Mouse (Mus musculus): Measurements from ENCODE around the gene Dclre1c.
"Not testable (repeated sequence)": the region's sequence is repeated elsewhere in the genome, so short reads cannot be mapped to it uniquely, and the experiment has no call there.

The Dclre1c gene

DNA sequence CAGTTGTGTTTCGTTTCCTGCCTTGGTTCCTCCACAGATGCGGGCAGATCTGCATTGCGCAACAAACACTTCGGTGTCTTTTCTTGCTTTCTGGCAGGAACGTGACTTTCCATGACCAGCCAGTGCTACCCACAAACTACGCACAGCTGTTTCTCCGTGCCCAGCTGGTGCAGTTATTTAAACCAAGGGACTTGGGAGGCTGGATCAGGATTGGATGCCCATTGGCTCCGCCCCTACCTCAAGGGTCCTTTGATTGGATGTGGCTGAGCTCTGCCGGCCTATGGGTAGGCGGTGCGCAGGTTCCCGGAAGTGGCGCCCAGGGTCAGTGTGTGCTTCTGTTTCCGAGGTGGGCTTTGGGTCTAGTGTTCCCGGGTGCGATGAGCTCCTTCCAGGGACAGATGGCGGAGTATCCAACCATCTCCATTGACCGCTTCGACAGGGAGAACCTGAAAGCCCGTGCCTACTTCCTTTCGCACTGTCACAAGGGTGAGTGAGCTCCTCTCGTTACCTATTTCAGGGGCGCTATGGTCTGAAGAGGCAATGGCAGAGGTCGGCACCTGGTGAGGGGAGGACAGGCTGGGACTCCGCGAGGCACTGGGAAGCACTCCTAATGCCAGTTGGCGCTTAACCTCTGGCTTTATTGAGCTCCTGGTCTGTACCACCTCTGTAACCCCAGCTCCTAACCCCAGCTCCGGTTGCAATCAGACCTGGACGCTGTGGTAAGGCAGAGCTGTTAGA is at the start of gene Dclre1c:
Dclre1c (plus strand) TSS at position 291 of the 738 bp plus-strand sequence.
- DNase-seq (ENCODE audit: extremely low read depth, low read depth): peak; percentile 96

GRCm38 (mm10) chr2:3387105-3387860 is 36.6 kb upstream of the Dclre1c start:
- no peak for DNase-seq (ENCODE audit: extremely low read depth, low read depth)

DNA sequence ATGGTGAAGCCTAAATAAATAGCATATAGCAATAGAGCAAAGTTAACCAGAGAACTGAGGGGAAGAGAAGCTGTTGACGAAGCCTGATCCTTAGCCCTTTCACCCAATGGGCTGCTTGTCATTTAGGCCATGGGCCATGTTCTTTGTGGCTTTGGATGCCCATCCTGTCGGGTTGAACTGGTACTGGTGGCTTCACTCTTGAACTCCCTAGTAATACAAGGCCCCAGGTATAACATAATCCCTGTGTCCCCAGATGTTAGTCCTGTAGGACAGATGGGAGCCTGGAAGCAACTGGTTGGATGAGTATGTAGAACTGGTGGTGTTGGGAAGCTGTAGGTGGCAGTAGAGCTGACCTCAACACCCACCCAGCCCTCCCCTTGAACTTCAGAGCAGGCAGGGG is 32.0 kb upstream of the Dclre1c start:
- no peak for DNase-seq (ENCODE audit: extremely low read depth, low read depth)

- DNase-seq (ENCODE audit: extremely low read depth, low read depth): not testable (repeated sequence)
Measured at GRCm38 (mm10) chr2:3397110-3397509, 26.8 kb upstream of the Dclre1c start, which contains the start of gene Olah. Gene Olah, minus strand, starts transcription at chr2:3397210.

- DNase-seq (ENCODE audit: extremely low read depth, low read depth): no peak
Measured at GRCm38 (mm10) chr2:3405981-3406380, 17.9 kb upstream of the Dclre1c start.

DNA sequence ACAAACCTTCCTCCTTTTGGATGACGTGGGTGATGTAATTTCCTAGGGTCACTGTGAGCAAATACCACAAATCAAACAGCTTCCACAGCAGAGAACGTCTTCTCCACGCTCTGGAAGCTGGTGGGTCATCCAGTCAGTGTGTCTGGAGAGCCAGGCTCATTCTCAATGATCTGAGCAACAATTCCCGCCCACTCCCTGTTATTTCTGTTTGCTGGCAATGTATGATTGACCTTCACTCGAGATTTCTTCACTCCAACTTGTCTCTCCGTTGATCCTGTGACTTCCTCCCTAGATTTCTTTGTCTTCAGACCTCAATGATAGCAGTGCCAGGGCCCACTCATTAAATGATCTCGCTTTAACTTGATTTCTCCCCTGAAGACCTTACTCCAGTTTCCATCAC is 16.2 kb upstream of the Dclre1c start:
- no peak for DNase-seq (ENCODE audit: extremely low read depth, low read depth)

GRCm38 (mm10) chr2:3414241-3414640 is 9.7 kb upstream of the Dclre1c start:
- peak; percentile 51 for DNase-seq (ENCODE audit: extremely low read depth, low read depth)

DNA sequence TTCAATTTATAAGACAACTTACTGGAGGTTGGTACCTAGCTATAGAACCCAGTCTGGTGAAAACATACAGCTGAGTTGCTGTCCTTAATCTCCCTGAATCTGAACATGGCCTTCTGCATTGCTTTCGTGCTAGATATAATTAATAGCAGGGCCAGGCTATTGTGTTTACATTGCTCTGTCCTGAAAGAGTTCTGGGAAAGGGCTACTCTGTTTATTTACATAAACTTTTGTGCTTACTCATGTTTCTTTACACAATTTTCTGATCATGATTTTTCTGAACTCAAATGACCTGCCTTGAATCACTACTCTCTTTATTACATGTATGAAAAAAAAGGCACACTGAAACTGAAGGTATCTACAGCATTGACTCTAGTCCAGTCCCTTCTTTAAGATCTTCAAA is 8.3 kb upstream of the Dclre1c start:
- DNase-seq (ENCODE audit: extremely low read depth, low read depth): no peak

DNA sequence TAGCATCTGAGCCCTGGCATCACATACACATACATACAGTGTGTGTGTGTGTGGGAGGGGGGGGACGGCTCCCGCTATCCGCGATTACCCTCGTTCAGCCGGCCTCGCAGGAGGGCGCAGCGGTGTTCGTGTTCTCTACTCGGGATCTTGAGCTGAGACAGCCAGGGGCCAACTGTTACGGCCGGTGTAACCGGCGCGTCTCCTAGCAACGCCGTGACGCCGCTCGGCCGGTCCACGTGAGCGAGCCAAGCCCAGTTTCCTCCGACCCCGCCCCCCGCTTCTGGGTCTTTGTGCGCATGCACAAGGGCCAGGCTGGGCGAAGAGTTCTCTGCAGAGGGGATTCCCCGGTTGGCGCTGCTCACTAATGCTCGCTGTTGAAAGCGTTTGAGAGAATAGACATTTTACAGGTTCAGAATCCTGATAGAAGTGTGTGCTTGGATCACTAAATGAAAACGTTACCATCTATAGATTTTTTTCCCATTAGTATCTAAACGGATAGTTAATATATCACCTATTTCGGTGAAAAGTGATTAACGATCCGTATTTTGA is 5.0 kb upstream of the Dclre1c start:
- DNase-seq (ENCODE audit: extremely low read depth, low read depth): peak; percentile 70

DNA sequence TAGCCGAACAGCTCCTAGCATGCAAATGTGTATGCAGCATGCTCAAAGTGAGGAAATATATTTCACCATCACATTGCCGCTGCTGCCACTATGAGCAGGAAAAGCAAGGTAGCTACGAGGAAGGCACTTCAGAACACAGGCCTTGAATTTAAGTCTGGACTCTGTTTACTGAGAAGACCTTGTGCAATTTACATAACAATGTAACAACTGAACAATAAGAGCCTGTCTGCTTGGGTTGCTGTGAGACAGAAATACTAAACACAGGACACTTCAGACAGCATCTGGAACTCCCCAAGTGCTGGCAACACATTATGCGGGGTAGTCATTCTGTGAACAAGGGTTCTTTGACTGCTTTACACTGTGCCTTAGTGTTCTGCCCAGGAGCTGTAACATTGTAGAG is 3.8 kb upstream of the Dclre1c start:
- DNase-seq (ENCODE audit: extremely low read depth, low read depth): no peak

GRCm38 (mm10) chr2:3422548-3422947 is 1.4 kb upstream of the Dclre1c start, which contains the start of gene Meig1:
Gene Meig1, minus strand, starts transcription at chr2:3422648.
- DNase-seq (ENCODE audit: extremely low read depth, low read depth): no peak

DNA sequence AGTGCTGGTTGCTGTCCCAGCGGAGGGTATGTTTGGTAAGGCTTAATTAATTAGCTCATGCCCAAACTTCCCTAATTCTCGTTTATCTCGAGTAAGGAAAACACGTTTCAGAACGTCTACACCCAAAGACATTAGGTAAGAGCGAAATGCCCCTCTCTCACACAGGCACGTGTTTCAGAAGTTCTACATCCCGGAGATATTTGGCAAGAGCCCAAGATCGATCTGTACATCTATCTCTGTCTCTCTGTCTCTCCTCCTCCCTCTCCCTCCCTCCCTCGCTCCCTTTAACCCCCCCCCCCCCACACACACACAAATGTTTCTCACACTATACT is 614 bp downstream of the Dclre1c start:
- peak; percentile 33 for DNase-seq (ENCODE audit: extremely low read depth, low read depth)

- DNase-seq (ENCODE audit: extremely low read depth, low read depth): no peak
Measured at GRCm38 (mm10) chr2:3430956-3431355, 7.0 kb downstream of the Dclre1c start.

DNA sequence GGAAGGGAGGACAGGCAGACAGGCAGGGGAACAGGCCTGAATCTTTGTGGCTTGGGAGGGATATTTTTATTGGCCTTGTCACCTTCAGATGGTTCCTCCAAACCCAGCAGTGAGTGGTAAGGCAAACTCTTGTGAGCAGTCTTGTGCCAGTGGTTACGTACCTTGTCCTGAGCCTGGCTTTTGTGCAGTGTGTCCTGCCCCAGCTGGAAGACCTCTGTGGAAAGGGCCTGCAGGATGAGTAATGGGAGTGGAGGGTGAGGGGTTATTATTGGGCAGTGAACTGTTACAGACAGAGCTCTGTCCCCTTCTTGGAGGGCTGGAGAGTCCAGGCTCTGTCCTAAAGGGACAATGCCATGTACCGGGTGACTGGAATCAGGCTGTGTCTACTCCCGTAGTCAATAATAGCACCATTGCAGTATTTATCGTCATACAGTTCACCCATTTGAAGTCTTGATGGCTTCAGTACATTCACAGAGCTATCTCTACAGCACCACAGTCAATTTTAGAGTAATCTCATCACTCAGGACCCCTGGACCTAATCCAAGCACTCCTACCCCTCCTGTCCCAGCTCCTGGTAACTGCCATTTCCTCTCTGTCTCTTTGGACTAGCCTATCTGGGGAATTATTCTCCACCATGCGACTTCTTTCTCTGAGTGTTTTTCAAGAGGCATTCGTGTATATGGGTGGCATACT is 11.6 kb downstream of the Dclre1c start:
- DNase-seq (ENCODE audit: extremely low read depth, low read depth): no peak

GRCm38 (mm10) chr2:3437956-3438355 is 14.0 kb downstream of the Dclre1c start:
- no peak for DNase-seq (ENCODE audit: extremely low read depth, low read depth)

- no peak for DNase-seq (ENCODE audit: extremely low read depth, low read depth)
Measured at GRCm38 (mm10) chr2:3444206-3444605, 20.3 kb downstream of the Dclre1c start.

- no peak for DNase-seq (ENCODE audit: extremely low read depth, low read depth)
Measured at GRCm38 (mm10) chr2:3445984-3446383, 22.1 kb downstream of the Dclre1c start.

GRCm38 (mm10) chr2:3449431-3449830 is 25.5 kb downstream of the Dclre1c start:
- DNase-seq (ENCODE audit: extremely low read depth, low read depth): no peak

DNA sequence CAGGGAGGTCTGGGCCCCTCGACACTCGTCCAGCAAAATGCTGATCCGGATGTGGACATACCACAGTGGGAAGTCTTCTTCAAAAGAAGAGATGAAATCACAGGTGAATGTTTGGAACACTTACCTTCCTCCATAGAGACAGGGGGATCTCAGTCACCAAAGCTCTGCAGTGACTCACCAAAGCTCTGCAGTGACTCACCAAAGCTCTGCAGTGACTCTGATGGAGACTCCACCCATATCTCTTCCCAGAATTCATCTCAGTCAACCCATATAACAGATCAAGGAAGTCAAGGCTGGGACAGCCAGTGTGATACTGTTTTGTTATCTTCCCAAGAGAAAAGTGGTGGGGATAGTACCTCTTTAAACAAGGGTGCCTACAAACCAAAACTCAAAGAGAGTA is 29.2 kb downstream of the Dclre1c start:
- no peak for DNase-seq (ENCODE audit: extremely low read depth, low read depth)

- DNase-seq (ENCODE audit: extremely low read depth, low read depth): no peak
Measured at GRCm38 (mm10) chr2:3456590-3456989, 32.7 kb downstream of the Dclre1c start.

DNA sequence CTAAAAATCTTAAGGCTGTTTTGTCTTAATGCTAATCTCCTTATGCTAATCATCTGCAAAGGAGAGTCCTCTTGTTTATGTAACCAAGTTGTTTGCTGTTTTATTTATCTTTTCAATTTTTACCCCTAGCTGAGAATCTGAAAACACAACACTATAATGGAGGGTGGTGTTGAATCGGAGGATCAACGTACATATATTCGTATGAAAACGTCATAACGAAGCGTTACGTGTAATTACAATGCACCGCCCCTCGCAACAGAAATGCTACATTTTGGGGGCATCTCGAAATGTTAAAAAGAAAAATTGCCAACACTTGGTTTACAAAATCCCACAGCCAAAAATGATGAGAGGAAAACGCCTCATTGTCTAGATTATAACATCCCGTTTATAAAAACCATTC is 50.0 kb downstream of the Dclre1c start:
- peak; percentile 39 for DNase-seq (ENCODE audit: extremely low read depth, low read depth)

DNA sequence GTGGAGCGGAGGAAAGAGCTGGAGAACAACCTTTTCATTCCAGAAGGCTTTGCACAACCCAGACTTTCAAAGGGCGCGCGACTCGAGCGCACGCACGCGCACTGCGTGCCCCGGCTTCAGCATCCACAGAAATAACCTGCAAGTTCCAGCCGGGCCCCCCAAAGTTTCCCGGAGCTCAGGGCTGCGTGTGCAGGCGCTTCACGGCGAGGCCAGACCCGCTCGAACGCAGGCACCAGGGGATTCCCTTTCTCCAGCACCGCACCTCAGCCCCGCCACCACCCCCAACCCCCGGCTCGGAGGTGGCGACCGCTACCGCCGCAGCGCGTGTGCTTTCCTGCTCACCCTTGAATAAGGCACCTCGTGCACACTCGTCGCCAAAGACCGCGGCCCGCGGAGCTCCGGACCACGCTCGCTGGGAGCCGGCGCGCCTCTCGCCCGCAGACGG is 50.5 kb downstream of the Dclre1c start:
- DNase-seq (ENCODE audit: extremely low read depth, low read depth): peak; percentile 38
